Comparison of ENCODE assay signal across 11 mouse cellular contexts in genomic region chr10:94521107-94521401, GRCm38 (mm10).
DNase-seq lines count a peak whose midpoint lies in the region; ATAC-seq and TF ChIP-seq lines count a peak whose summit lies in the region.
"Had no signal": no experiment of that assay in that cellular context is flagged by ENCODE, and none has a peak within 500 bp of the region (broad histone marks: within the 10 kb centered on the region; RNA-seq: fewer than 3 reads in every experiment).

No protein-coding gene starts in this region.

- peaks cover 11% of the 10 kb centered on the region for H3K4me1 ChIP-seq in forebrain, embryonic 14.5 days (ENCODE audit: control insufficient read depth, insufficient read depth, low read length)
- peaks cover 28% of the 10 kb centered on the region for H3K4me1 ChIP-seq in forebrain, embryonic 15.5 days
- peaks cover 5% of the 10 kb centered on the region; the same call in 1 of the 2 replicates for H3K4me1 ChIP-seq in lung, postnatal 0 days (ENCODE audit: insufficient read depth, low read depth, low read length)
- H3K4me1 ChIP-seq in embryonic facial prominence, embryonic 15.5 days, result peaks cover 43% of the 10 kb centered on the region

- H3K27ac ChIP-seq in forebrain, embryonic 14.5 days (ENCODE audit: low read depth, low read length), result no peak overlapping the region
- H3K27ac ChIP-seq in forebrain, embryonic 15.5 days (replicated peaks), result no peak overlapping the region
- no peak overlapping the region; the same call in 1 of the 2 replicates for H3K27ac ChIP-seq in lung, postnatal 0 days (ENCODE audit: low read length)
- no peak overlapping the region for H3K27ac ChIP-seq in embryonic facial prominence, embryonic 15.5 days (replicated peaks)
- H3K27ac ChIP-seq: kidney, embryonic 15.5 days; midbrain, embryonic 12.5 days had no signal

- no peak for TF ChIP-seq EP300 in lung, postnatal 0 days (IDR thresholded peaks at IDR 0.05)

- DNase-seq in forebrain, embryonic 14.5 days (ENCODE audit: low spot score), result peak; percentile 40
- peak; percentile 71 for DNase-seq in lung, postnatal 0 days (ENCODE audit: low spot score)
- no peak for DNase-seq in lung, postnatal 14 days
- DNase-seq in spleen, adult 18-20 months, result no peak
- no peak for DNase-seq in gastrocnemius, postnatal 25 days
- DNase-seq: cerebellum, adult 11-12 months had no signal

- H3K4me2 ChIP-seq in forebrain, embryonic 14.5 days (ENCODE audit: low read length), result no peak overlapping the region
- no peak overlapping the region for H3K4me2 ChIP-seq in forebrain, embryonic 15.5 days (replicated peaks)
- peak overlapping the region; percentile 40 for H3K4me2 ChIP-seq in lung, postnatal 0 days (replicated peaks; ENCODE audit: low read depth, low read length)
- peak overlapping the region; percentile 34 for H3K4me2 ChIP-seq in embryonic facial prominence, embryonic 15.5 days (replicated peaks)
- H3K4me2 ChIP-seq: midbrain, embryonic 12.5 days had no signal

- no peak for TF ChIP-seq CTCF in lung, postnatal 0 days (IDR thresholded peaks at IDR 0.05)

- no peak overlapping the region for H3K4me3 ChIP-seq in forebrain, embryonic 14.5 days (ENCODE audit: low read depth, low read length)
- H3K4me3 ChIP-seq in forebrain, embryonic 15.5 days, result no peak overlapping the region
- H3K4me3 ChIP-seq in lung, postnatal 0 days (ENCODE audit: low read depth, low read length), result no peak overlapping the region
- H3K4me3 ChIP-seq in embryonic facial prominence, embryonic 15.5 days (replicated peaks), result no peak overlapping the region
- H3K4me3 ChIP-seq: kidney, embryonic 15.5 days; midbrain, embryonic 12.5 days had no signal

- no peak for ATAC-seq in forebrain, embryonic 14.5 days
- ATAC-seq in forebrain, embryonic 15.5 days (replicated peaks), result no peak
- peak; percentile 53 for ATAC-seq in lung, postnatal 0 days
- no peak for ATAC-seq in embryonic facial prominence, embryonic 15.5 days (ENCODE audit: insufficient number of reproducible peaks, low FRiP score, low TSS enrichment, low read depth)
- peak; percentile 54 for ATAC-seq in megakaryocyte-erythroid progenitor cell, adult 5-6 weeks (replicated peaks; ENCODE audit: low FRiP score, low TSS enrichment, poor library complexity, severe bottlenecking)

- peaks cover 8% of the 10 kb centered on the region; the same call in 1 of the 2 replicates for H3K27me3 ChIP-seq in forebrain, embryonic 14.5 days (replicated peaks; ENCODE audit: control insufficient read depth, insufficient read depth, low read length)
- H3K27me3 ChIP-seq in forebrain, embryonic 15.5 days, result peaks cover 9% of the 10 kb centered on the region; the same call in 1 of the 2 replicates
- H3K27me3 ChIP-seq in lung, postnatal 0 days (replicated peaks; ENCODE audit: insufficient read depth, low read length), result no peaks in the 10 kb centered on the region
- H3K27me3 ChIP-seq in embryonic facial prominence, embryonic 15.5 days, result peaks cover 6% of the 10 kb centered on the region; the same call in 1 of the 2 replicates

- 39% methylated on average over 3 of the region's 3 CpGs for WGBS in forebrain, embryonic 14.5 days
- 39% methylated on average over 3 of the region's 3 CpGs for WGBS in forebrain, embryonic 15.5 days
- WGBS in lung, postnatal 0 days, result 20% methylated on average over 3 of the region's 3 CpGs
- WGBS in embryonic facial prominence, embryonic 15.5 days, result 33% methylated on average over 3 of the region's 3 CpGs

- no peaks in the 10 kb centered on the region for H3K36me3 ChIP-seq in forebrain, embryonic 14.5 days (ENCODE audit: control insufficient read depth, insufficient read depth, low read length)
- no peaks in the 10 kb centered on the region for H3K36me3 ChIP-seq in forebrain, embryonic 15.5 days
- no peaks in the 10 kb centered on the region for H3K36me3 ChIP-seq in lung, postnatal 0 days (ENCODE audit: insufficient read depth, low read length)
- no peaks in the 10 kb centered on the region for H3K36me3 ChIP-seq in embryonic facial prominence, embryonic 15.5 days
- H3K36me3 ChIP-seq: kidney, embryonic 15.5 days; midbrain, embryonic 12.5 days had no signal

- no peaks in the 10 kb centered on the region for H3K9me3 ChIP-seq in forebrain, embryonic 14.5 days (replicated peaks; ENCODE audit: control insufficient read depth, low read length)
- no peaks in the 10 kb centered on the region for H3K9me3 ChIP-seq in forebrain, embryonic 15.5 days
- no peaks in the 10 kb centered on the region for H3K9me3 ChIP-seq in lung, postnatal 0 days (ENCODE audit: low read length)
- no peaks in the 10 kb centered on the region for H3K9me3 ChIP-seq in embryonic facial prominence, embryonic 15.5 days (replicated peaks)
- H3K9me3 ChIP-seq: kidney, embryonic 15.5 days; midbrain, embryonic 12.5 days had no signal

- H3K9ac ChIP-seq in forebrain, embryonic 14.5 days (ENCODE audit: low read length), result no peak overlapping the region
- H3K9ac ChIP-seq in forebrain, embryonic 15.5 days (replicated peaks), result no peak overlapping the region
- no peak overlapping the region for H3K9ac ChIP-seq in lung, postnatal 0 days (replicated peaks; ENCODE audit: low read depth)
- H3K9ac ChIP-seq in embryonic facial prominence, embryonic 15.5 days, result no peak overlapping the region
- H3K9ac ChIP-seq: kidney, embryonic 15.5 days; midbrain, embryonic 12.5 days had no signal

Comparison
In these comparisons a context has a peak if more than half of its experiments do, and no peak if none do; other contexts are left out.
1. DNase-seq: peak in forebrain, embryonic 14.5 days (single experiment) and lung, postnatal 0 days (single experiment); none in lung, postnatal 14 days (single experiment), spleen, adult 18-20 months (0 of 2) and gastrocnemius, postnatal 25 days (single experiment).
2. ATAC-seq: peak in lung, postnatal 0 days (single experiment) and megakaryocyte-erythroid progenitor cell, adult 5-6 weeks (single experiment); none in forebrain, embryonic 14.5 days (single experiment), forebrain, embryonic 15.5 days (single experiment) and embryonic facial prominence, embryonic 15.5 days (single experiment).
3. H3K4me2 ChIP-seq: peak in lung, postnatal 0 days (single experiment) and embryonic facial prominence, embryonic 15.5 days (single experiment); none in forebrain, embryonic 14.5 days (single experiment) and forebrain, embryonic 15.5 days (single experiment).